Mouse (Mus musculus): ENCODE results near the gene Ptpn3. TPM values are rescaled to one million over a fixed set of nuclear protein-coding genes. Genes with fewer than 3 reads are reported as not detected.
A peak's percentile ranks its signal among the peaks of the same experiment; 100 is the strongest.

Gene Ptpn3
- polyA plus RNA-seq, 1 experiment from 2014 or later, result 9.7 TPM

DNA sequence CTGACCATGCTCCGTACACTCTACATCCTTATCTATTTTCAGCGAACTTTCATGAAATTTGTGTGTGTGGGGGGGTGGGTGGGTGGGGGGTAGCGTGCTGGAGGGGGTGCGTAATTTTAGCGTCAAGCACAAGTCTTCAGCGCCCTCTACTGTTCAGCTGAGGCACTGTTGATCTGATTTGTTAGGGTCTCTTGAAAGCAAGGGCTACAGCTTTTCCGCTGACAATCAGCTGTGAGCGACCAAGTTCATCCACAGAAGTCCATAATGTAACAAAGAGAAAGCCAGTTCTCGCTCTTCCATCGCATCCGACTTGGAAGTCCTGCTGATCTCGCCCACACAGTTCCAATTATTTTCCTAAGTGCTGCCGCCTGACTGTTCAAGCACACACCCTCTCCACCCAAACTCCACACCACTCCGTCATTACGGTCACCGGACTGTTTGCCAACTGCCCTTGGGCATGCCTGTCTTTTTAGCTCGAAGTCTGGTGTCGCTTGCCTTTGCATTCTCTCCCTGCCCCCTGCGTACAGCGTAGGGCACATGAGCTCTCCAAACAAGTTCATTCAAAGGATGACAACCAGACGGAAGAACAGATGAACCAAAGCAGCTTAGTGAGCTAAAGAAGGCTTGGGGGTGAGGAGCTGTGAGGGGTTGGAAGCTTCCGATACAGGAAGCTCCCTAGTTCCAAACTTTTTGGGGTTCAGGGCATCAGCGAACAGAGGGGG lies 19.1 kb upstream of the Ptpn3 start:
- no peak overlapping the region for H3K9ac ChIP-seq (ENCODE audit: low read length)

DNA sequence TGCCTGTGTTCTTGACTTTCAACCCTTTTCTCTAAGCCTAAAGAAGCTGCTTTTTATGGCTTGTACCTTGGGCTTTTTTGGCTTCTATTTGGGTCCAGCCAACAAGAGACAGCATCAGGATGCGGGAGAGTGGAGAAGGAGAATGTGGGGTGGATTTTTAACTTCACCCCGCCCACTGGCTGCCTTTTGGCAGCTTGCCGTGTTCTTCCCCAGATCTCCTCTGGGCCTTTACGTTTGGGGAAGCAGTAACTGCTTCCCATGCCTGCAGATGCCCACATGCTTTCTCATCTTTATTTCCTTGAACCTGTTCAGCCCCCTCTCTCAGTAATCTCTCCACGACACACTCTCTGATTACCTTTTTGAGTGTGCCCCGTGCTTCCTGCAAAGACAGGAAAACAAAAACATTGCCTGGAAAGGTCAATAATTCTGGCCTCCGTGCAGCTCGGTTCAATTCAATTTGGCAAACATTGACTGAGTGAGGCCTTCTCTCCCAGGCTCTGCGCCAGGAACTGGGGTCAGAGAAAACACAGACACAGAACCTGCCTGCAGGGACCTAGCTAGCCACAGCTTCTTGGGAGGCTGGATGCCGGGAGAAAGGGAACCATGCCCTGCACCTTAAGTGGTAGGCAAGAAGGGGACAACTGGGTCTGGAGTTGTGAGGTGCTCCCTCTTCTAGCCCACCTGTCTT lies 17.0 kb upstream of the Ptpn3 start:
- ATAC-seq (replicated peaks; ENCODE audit: low FRiP score, low TSS enrichment, low read depth), result 0 out of 2 replicates have a peak, but pooled peaks have one; percentile 36
- Histone ChIP-seq H3K36me3 (ENCODE audit: control insufficient read depth, insufficient read depth, low read length) (no peaks in the 10 kb centered on the region), H3K27me3 (replicated peaks; ENCODE audit: control insufficient read depth, insufficient read depth, low read length) (0 out of 2 replicates have a peak, but pooled peaks cover 4% of the 10 kb centered on the region), H3K4me2 (ENCODE audit: low read length) (no peak overlapping the region), H3K27ac (ENCODE audit: low read depth) (peak overlapping the region; percentile 43; the same call in 1 of the 2 replicates), H3K4me3 (ENCODE audit: low read depth, low read length) (no peak overlapping the region), H3K9me3 (ENCODE audit: control insufficient read depth, low read length) (no peaks in the 10 kb centered on the region), H3K9ac (ENCODE audit: low read length) (no peak overlapping the region), H3K4me1 (replicated peaks; ENCODE audit: control insufficient read depth, insufficient read depth, low read length) (peaks cover 13% of the 10 kb centered on the region)
- DNase-seq (ENCODE audit: low spot score), result peak; percentile 70
- 16% methylated on average over 10 of the region's 10 CpGs for WGBS

More for the DNA sequence above, 19.1 kb upstream of the Ptpn3 start:
- Histone ChIP-seq H3K36me3 (ENCODE audit: control insufficient read depth, insufficient read depth, low read length) (no peaks in the 10 kb centered on the region), H3K9me3 (ENCODE audit: control insufficient read depth, low read length) (no peaks in the 10 kb centered on the region), H3K27ac (ENCODE audit: low read depth) (no peak overlapping the region), H3K4me3 (ENCODE audit: low read depth, low read length) (no peak overlapping the region), H3K4me2 (ENCODE audit: low read length) (no peak overlapping the region), H3K4me1 (replicated peaks; ENCODE audit: control insufficient read depth, insufficient read depth, low read length) (peaks cover 13% of the 10 kb centered on the region), H3K27me3 (replicated peaks; ENCODE audit: control insufficient read depth, insufficient read depth, low read length) (0 out of 2 replicates have a peak, but pooled peaks cover 4% of the 10 kb centered on the region)
- ATAC-seq (replicated peaks; ENCODE audit: low FRiP score, low TSS enrichment, low read depth), result no peak
- DNase-seq (ENCODE audit: low spot score), result peak; percentile 76
- WGBS, result 38% methylated on average over 23 of the region's 23 CpGs

DNA sequence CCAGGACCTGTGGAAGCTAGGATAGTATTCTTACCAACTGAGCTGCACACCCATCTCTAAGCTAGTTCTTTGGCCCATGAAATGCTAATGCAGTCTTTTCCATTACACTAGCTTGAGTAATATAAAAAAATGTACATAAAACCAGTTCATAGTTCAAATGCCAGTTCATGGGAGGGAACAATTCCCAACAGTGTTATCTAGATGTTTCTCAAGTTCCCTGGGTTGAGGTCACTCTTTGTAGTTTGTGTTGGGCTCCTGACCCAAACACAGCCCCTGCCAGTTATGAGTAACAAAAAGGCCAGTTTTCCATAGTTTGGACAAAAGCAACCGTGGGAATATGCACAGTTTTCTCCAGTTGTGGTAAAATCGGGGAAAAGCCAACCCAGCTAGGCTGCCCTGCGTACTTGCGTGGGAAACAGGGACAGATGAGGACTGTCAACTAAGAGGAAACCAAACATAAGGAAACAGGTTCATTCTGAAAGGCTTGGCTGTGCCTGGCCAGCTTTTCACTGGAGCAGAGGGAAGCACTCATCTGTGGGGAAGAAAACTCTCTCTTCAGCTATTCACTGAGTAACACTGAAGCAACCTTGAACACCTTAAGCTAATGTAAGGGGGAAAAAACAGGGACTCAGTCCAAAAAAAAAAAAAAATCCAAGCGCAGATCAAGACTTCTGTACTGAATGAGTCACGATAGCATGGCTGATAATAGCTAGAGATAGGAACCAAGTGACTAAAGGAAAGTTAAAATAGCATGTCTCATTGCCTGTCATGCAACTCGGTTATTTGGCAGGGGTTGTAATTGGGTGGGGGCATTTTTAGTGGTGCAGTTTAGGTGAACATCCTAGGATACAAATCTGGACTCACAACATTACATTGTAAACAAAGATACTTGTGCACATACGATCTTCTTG lies 10.9 kb upstream of the Ptpn3 start:
- WGBS, result 71% methylated on average over 8 of the region's 8 CpGs
- no peak for ATAC-seq (replicated peaks; ENCODE audit: low FRiP score, low TSS enrichment, low read depth)
- no peaks in the 10 kb centered on the region for H3K9me3 ChIP-seq (ENCODE audit: control insufficient read depth, low read length)

DNA sequence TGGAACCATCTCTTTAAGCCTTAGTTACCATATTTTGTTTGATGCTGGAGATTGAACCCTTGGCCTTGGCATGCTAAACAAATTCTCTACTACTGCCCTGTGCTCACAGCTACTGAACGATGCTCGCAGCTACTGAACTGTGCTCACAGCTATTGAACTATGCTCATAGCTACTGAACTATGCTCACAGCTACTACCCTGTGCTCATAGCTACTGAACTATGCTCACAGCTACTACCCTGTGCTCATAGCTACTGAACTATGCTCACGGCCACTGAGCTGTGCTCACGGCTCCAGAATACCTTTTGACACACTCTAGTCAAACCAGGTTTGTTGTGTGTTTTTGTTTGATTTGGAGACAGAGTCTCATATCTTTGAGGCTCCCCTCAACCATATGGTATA lies 10.1 kb upstream of the Ptpn3 start:
- no peak overlapping the region for H3K27ac ChIP-seq (ENCODE audit: low read depth)
- 87% methylated on average over 4 of the region's 4 CpGs for WGBS
- DNase-seq (ENCODE audit: low spot score) (no peak), ATAC-seq (replicated peaks; ENCODE audit: low FRiP score, low TSS enrichment, low read depth) (no peak)
- no peak overlapping the region for H3K9ac ChIP-seq (ENCODE audit: low read length)
- H3K4me1 ChIP-seq (replicated peaks; ENCODE audit: control insufficient read depth, insufficient read depth, low read length), result no peaks in the 10 kb centered on the region
- no peak overlapping the region for H3K4me3 ChIP-seq (ENCODE audit: low read depth, low read length)
- no peaks in the 10 kb centered on the region for H3K27me3 ChIP-seq (replicated peaks; ENCODE audit: control insufficient read depth, insufficient read depth, low read length)
- H3K4me2 ChIP-seq (ENCODE audit: low read length), result no peak overlapping the region
- no peaks in the 10 kb centered on the region for H3K9me3 ChIP-seq (ENCODE audit: control insufficient read depth, low read length)
- H3K36me3 ChIP-seq (ENCODE audit: control insufficient read depth, insufficient read depth, low read length), result no peaks in the 10 kb centered on the region

More for the DNA sequence above, 10.9 kb upstream of the Ptpn3 start:
- no peaks in the 10 kb centered on the region for H3K36me3 ChIP-seq (ENCODE audit: control insufficient read depth, insufficient read depth, low read length)
- no peak overlapping the region for H3K27ac ChIP-seq (ENCODE audit: low read depth)
- no peak for DNase-seq (ENCODE audit: low spot score)
- H3K4me2 ChIP-seq (ENCODE audit: low read length), result no peak overlapping the region
- no peak overlapping the region for H3K9ac ChIP-seq (ENCODE audit: low read length)
- no peaks in the 10 kb centered on the region for H3K27me3 ChIP-seq (replicated peaks; ENCODE audit: control insufficient read depth, insufficient read depth, low read length)
- no peaks in the 10 kb centered on the region for H3K4me1 ChIP-seq (replicated peaks; ENCODE audit: control insufficient read depth, insufficient read depth, low read length)
- no peak overlapping the region for H3K4me3 ChIP-seq (ENCODE audit: low read depth, low read length)

DNA sequence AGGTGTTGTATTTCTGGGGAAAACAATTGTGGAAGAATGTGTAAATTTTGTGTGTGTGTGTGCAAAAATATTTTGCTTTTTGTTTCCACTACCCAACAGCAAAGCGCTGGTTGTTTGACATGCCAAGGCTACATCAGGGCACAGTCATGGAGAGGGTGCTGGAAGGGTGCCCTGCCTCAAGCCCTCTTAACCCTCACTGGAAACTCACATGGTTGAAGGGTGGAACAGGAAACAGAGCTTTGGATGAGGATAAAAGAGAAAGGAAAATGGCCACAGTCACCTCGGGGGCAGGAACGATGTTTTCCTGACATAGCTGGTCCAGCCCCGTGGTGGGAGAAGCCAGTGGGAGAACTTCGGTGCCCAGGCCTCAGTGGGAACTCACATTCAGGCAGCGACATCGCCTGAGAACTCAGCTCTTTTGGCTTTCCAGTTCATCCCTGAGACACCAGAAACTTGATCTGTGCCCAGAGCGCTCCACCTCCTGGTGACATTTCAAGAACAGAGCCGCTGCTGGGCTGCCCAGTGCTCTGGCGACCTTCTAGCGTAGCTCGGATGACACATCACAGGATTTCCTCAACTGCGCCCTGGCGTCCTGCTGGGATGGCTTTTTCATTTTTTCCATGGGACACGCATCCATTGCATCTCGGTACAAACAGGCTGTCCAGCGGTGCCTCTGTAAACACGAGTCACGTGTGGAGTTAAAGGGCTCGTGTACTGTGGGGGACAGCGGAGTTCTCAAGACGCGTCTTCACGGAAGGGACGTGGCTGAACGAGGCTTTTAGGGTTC lies 6.8 kb upstream of the Ptpn3 start:
- DNase-seq (ENCODE audit: low spot score) (no peak), ATAC-seq (replicated peaks; ENCODE audit: low FRiP score, low TSS enrichment, low read depth) (no peak)
- H3K9ac ChIP-seq (ENCODE audit: low read length), result no peak overlapping the region
- no peak overlapping the region for H3K4me3 ChIP-seq (ENCODE audit: low read depth, low read length)
- no peaks in the 10 kb centered on the region for H3K27me3 ChIP-seq (replicated peaks; ENCODE audit: control insufficient read depth, insufficient read depth, low read length)
- no peaks in the 10 kb centered on the region for H3K9me3 ChIP-seq (ENCODE audit: control insufficient read depth, low read length)
- H3K27ac ChIP-seq (ENCODE audit: low read depth), result no peak overlapping the region
- no peaks in the 10 kb centered on the region for H3K4me1 ChIP-seq (replicated peaks; ENCODE audit: control insufficient read depth, insufficient read depth, low read length)
- no peaks in the 10 kb centered on the region for H3K36me3 ChIP-seq (ENCODE audit: control insufficient read depth, insufficient read depth, low read length)
- peak overlapping the region; percentile 41 for H3K4me2 ChIP-seq (ENCODE audit: low read length)
- WGBS, result 41% methylated on average over 26 of the region's 26 CpGs

DNA sequence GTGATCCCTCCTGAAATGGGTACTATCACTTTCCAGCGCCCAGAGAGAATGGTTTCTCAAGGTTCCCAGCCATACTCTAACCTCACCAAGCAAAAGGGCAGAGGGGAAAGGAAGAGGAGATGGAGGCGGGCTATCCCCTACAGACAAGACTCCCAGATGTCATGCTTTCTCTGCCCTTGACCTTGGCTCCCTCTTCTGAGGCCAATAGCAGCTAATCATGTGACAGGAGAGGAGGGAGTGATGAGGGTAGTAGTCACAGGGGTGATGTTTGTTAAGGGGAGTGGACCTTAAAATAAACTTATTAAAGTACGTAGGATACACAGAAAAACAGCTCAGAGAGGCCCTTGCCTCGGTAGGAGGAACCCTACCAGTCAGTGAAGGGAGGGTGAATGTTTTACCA lies 6.1 kb upstream of the Ptpn3 start:
- 60% methylated on average over 4 of the region's 4 CpGs for WGBS
- no peaks in the 10 kb centered on the region for H3K36me3 ChIP-seq (ENCODE audit: control insufficient read depth, insufficient read depth, low read length)
- no peak for DNase-seq (ENCODE audit: low spot score)
- no peak overlapping the region for H3K4me2 ChIP-seq (ENCODE audit: low read length)
- no peak overlapping the region for H3K9ac ChIP-seq (ENCODE audit: low read length)
- H3K27ac ChIP-seq (ENCODE audit: low read depth), result no peak overlapping the region
- H3K4me3 ChIP-seq (ENCODE audit: low read depth, low read length), result no peak overlapping the region
- H3K9me3 ChIP-seq (ENCODE audit: control insufficient read depth, low read length), result no peaks in the 10 kb centered on the region
- H3K4me1 ChIP-seq (replicated peaks; ENCODE audit: control insufficient read depth, insufficient read depth, low read length), result no peaks in the 10 kb centered on the region
- no peak for ATAC-seq (replicated peaks; ENCODE audit: low FRiP score, low TSS enrichment, low read depth)
- H3K27me3 ChIP-seq (replicated peaks; ENCODE audit: control insufficient read depth, insufficient read depth, low read length), result no peaks in the 10 kb centered on the region

DNA sequence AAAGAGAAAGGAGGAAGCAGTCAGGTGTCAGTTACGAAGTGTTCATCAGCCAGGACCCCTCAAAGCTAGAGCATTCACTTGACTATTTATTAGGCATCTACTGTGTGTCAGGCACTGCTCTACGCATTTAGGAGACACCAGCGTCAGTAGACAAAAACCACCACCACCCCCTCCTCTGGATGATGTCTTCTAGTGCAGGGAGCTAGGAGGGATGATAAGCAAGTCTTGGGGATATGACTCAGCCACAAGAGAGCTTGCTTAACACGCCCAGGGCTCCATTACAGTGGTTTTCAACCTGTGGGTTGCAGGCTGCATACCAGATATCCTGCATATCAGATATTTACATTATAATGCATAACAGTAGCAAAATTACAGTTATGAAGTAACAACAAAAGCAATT lies 4.6 kb upstream of the Ptpn3 start:
- Histone ChIP-seq H3K4me3 (ENCODE audit: low read depth, low read length) (no peak overlapping the region), H3K9me3 (ENCODE audit: control insufficient read depth, low read length) (no peaks in the 10 kb centered on the region), H3K27ac (ENCODE audit: low read depth) (no peak overlapping the region), H3K36me3 (ENCODE audit: control insufficient read depth, insufficient read depth, low read length) (no peaks in the 10 kb centered on the region), H3K9ac (ENCODE audit: low read length) (no peak overlapping the region), H3K27me3 (replicated peaks; ENCODE audit: control insufficient read depth, insufficient read depth, low read length) (no peaks in the 10 kb centered on the region), H3K4me2 (ENCODE audit: low read length) (no peak overlapping the region), H3K4me1 (replicated peaks; ENCODE audit: control insufficient read depth, insufficient read depth, low read length) (peaks cover 5% of the 10 kb centered on the region; the same call in 1 of the 2 replicates)
- 86% methylated on average over 4 of the region's 4 CpGs for WGBS
- no peak for DNase-seq (ENCODE audit: low spot score)
- no peak for ATAC-seq (replicated peaks; ENCODE audit: low FRiP score, low TSS enrichment, low read depth)

DNA sequence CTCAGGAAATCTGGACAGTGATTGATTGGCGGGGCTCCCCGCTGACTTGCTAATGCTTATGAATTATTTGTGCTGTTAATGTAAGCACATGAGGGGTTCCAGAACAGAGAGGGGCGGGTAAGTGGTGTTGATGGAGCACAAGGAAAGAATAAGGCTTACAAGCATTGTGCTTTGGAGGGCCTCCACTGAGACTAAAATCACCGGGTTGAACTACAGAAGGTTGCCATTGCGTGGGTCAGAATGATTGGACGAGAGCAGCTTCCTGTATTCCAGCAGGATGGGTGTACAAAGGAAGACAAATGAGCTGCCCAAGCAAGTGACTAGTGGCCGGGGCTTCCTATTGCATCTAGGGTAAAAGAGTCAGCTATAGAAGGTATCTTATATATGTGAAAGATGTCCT lies 4.0 kb upstream of the Ptpn3 start:
- no peak overlapping the region for H3K9ac ChIP-seq (ENCODE audit: low read length)
- no peak overlapping the region for H3K4me2 ChIP-seq (ENCODE audit: low read length)
- no peak overlapping the region for H3K4me3 ChIP-seq (ENCODE audit: low read depth, low read length)
- WGBS, result 46% methylated on average over 7 of the region's 7 CpGs
- H3K27me3 ChIP-seq (replicated peaks; ENCODE audit: control insufficient read depth, insufficient read depth, low read length), result 0 out of 2 replicates have a peak, but pooled peaks cover 1% of the 10 kb centered on the region
- DNase-seq (ENCODE audit: low spot score), result no peak
- peaks cover 10% of the 10 kb centered on the region; the same call in 1 of the 2 replicates for H3K4me1 ChIP-seq (replicated peaks; ENCODE audit: control insufficient read depth, insufficient read depth, low read length)
- no peaks in the 10 kb centered on the region for H3K9me3 ChIP-seq (ENCODE audit: control insufficient read depth, low read length)
- ATAC-seq (replicated peaks; ENCODE audit: low FRiP score, low TSS enrichment, low read depth), result no peak
- no peak overlapping the region for H3K27ac ChIP-seq (ENCODE audit: low read depth)
- H3K36me3 ChIP-seq (ENCODE audit: control insufficient read depth, insufficient read depth, low read length), result no peaks in the 10 kb centered on the region

Data from intestine, embryonic 14.5 days (tissue).